Mouse (Mus musculus) erythroblast, adult 5-6 weeks (primary cell): ENCODE measurements around the gene Dpy19l2. TPM values are rescaled to one million over a fixed set of nuclear protein-coding genes. Genes with fewer than 3 reads are reported as not detected.
"Not testable (repeated sequence)": the region's sequence is repeated elsewhere in the genome, so short reads cannot be mapped to it uniquely, and the experiment has no call there.

Source experiments
- ATAC-seq: replicated peaks from 2 replicates; pipeline ENCODE4 v1.8.0; 2016; ENCODE audit warnings: moderate number of reproducible peaks, mild to moderate bottlenecking, moderate TSS enrichment, inconsistent platforms; ENCODE audit not compliant: poor library complexity, low FRiP score, severe bottlenecking
- total RNA-seq, 2 experiments: library from RNA; stranded (forward) in 1 of 2; stranded (reverse) in 1 of 2; fragments of 150-400 nt in 1 of 2; fragments of 200-764, 138-1000 nt in 1 of 2; gene quantifications; 2 replicates each; pipeline versions ENCODE4 v1.2.3 to v1.2.4; 2015 to 2017; ENCODE audit warnings: low replicate concordance in 2 of 2

The Dpy19l2 gene
- not detected in 2 replicates for total RNA-seq (2015; ENCODE audit: low replicate concordance)
- total RNA-seq (2017; ENCODE audit: low replicate concordance): not detected in 2 replicates

GRCm38 (mm10) chr9:24695700-24696404 lies at the start of gene Dpy19l2:
TSS of gene Dpy19l2 (minus strand) at chr9:24696293.
- no peak for ATAC-seq

DNA sequence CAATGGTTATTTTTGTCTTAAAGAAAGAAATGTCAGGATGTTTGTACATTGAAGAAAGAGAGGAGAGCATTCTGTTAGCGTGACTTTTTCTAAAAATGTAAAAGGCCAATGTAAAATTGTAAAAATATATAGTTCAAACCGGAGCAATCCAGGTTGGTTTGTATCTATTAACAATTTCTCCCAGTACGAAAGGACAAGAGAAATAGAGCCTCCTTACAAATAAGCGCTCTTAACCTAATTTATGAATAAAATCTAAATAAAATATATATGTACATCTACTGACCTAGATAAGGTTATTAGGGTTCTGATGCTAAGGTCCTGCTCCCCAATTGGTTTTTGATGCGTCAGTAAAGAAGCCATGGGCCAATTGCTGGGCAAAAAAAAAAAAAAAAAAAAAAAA lies 48.9 kb upstream of the Dpy19l2 start:
- ATAC-seq: peak; percentile 78

DNA sequence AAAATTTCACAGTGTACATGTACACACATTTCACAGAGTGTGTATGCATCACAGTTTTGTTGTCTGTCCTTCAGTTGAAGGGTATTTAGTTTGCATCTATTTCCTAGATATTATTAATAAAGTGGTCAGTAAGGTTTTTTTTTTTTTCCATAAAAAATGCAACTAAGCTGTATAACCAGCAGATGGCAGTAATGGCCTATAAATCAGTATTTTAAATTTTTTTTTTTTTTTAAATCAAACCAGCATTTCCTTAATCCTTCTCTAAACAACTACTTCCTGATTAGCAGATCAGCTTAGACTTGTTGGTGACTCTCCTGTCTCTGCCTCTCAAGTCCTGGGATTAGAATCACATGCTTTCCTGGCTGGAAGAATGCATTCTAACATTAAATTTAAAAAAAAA lies 5.2 kb upstream of the Dpy19l2 start:
- no peak for ATAC-seq

DNA sequence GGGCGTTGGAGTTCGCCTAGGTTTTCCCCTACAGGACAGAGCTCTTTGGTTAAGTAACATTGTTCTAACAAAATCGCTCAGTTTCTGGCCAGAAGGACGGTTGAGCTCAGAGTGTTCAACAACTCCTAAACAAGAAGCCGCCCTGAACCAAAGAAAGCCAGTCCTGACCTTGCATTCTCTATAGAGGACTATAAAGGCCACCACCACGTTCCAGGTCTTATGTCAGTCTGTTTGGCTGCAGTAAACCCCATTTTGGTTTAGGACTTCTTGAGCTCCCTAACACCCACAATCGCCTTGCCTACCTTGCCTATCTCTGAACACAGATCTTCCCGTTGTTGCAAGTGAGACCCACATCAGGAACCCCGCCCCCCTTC lies 299 bp upstream of the Dpy19l2 start:
- ATAC-seq: no peak

- ATAC-seq: not testable (repeated sequence)
These were observed 58.8 kb downstream of the Dpy19l2 start for GRCm38 (mm10) chr9:24637341-24637740.

DNA sequence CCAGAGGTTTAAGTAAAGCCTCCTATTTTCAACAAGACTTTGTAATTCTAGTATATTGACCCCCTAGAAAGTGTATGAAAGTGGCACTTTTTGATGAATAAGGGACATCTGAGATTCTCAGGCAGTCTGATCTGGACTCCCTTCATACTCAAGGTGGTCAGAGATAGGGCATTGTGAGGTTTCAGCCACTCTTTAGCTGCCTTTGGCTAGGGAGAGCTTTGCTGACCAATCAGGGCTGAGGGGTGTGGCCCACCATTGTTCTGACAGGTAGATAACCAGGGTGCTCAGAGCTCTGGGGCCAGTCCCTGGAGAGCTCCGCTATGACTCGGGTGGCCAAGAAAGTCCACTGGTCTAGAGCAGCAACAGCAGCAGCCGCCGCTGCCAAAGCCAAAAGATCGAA lies 71.2 kb downstream of the Dpy19l2 start, which contains the start of gene Cypt4:
Gene Cypt4 (plus strand): TSS at position 301 of the 400 bp plus-strand sequence.
- no peak for ATAC-seq

DNA sequence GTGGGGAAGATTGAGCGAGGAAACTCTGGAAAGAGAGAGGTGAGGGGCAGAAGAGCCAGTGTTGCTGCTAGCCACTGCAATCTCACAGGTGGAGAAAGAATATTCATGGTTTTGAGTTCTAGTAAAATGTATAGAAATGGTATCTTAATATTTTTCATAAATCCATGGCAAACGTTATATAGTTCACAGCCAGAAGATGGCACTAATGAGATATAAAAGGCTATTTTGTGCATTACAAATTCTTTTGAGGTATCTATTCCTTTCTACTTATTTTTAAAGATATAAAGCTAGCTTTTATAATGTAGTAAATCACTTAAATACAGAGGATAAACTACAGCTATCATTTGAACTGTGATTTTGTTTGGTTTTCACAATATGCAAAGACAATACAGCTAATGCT lies 157.9 kb downstream of the Dpy19l2 start:
- no peak for ATAC-seq

GRCm38 (mm10) chr9:24516575-24517139 lies 179.4 kb downstream of the Dpy19l2 start:
- peak; percentile 80 for ATAC-seq

DNA sequence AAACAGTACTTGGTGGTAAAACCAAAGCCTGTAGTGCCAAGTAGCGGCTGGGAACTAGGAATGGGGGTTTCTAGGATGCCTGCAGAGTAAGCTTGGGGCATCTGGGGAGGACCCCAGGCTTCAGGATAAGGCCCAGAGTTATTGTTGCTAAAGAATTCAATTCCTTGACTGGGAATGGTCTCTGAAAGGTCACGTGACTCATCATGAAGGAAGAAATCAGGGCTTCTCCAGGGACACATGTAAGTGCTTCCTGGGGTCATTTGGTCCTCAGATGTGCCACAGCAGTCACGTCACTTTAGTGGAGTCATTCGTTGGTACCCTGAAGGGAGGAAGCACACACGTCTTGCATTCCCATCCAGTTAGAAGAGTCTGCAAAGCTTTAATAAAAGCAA lies 182.0 kb downstream of the Dpy19l2 start:
- no peak for ATAC-seq

DNA sequence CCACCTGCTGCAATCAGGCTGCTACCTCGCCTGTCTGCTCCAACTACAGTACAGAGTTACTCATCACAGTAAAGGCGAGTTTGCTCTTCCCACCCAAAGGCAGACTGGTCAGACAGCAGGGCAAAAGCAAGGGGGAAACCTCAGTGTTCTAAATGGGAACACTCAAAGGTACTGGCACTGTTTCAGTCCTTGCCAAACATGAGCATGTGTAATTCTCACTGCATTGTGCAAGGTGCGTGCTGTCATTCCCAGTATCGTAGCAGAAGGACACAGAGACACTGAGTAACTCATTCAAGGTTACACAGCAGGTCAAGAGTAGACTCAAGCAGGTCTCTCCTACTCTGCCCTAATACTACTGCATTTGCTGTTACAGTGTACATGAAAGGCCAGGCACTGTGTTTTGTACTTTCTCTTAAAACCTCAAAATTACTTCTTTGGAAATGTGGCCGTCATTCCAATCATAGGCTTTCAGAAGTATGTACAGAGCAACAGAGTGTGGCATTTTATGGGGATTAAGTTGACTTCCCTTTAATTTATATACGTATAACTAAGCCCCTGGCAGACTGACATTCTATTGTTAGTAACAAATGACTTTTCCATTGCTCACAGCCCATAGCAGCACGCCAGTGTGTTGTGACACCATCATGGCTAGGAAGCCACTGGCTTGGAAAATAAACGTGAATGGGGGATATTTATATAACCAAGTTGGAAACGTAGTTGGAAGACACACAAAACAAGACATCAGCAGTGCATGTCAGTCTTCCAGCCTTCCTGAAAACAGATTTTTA lies 182.6 kb downstream of the Dpy19l2 start:
- ATAC-seq: no peak

DNA sequence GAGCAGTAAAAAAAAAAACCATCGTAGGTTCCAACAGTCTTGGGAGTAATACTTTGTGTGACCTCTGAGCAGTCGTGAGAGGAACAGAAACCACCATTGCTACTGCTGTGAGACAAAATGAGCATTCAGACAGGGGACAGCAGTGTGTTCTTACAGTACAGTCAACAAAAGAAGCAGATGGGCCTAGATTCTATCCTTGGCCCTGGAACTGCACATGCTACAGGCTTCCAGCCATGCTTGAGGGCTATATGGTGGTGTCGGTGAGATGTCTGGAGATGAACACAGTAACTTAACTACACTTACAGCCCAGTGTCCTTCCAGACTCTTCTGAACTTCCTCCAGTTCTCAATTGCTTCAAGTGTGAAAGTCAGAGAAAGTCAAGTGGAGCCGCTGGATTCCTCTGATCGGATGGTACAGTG lies 184.0 kb downstream of the Dpy19l2 start:
- no peak for ATAC-seq

DNA sequence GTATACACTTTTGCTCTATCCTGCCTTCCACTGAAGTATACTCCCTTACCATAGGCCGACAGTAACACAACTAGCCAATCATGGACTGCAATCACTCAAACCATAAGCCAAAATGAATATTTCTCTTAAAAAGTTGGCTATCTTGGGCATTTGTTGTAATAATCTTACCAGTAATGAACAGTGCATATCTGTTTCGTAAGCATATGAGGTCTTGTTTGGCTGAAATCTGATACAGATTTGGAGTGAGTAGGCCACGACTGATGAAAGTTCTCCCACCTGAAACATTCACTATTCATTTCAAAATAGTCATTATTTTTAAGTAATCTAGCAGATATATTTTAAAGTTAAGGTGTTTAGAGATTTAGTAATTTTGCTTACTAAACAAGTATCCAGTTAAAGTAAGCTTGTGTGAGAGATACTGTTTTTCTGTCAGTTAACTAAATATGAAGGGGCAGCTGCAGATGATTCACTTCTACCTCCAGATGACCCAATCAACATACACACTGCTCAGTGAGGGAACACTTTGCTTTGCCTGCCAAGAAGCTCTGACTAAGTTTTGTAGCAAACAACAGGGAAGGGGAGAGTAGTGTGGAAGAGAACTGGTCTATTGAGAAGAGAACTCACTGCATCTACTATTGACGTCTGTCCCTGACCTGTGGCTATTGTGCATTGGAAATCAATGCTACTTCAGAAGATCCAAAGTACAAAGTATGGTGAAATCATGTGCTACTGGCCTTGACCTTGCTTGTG lies 184.5 kb downstream of the Dpy19l2 start:
- ATAC-seq: no peak

- ATAC-seq: no peak
These were observed 187.2 kb downstream of the Dpy19l2 start for GRCm38 (mm10) chr9:24508880-24509279.

Other genes starting within 250 kb of the Dpy19l2 start
- gene Dpy19l1, start 193.2 kb downstream of the Dpy19l2 start, total RNA-seq (2015; ENCODE audit: low replicate concordance): 17.1 and 21.1 TPM in 2 replicates
- gene Dpy19l1, start 193.2 kb downstream of the Dpy19l2 start, total RNA-seq (2017; ENCODE audit: low replicate concordance): 17.6 and 21.0 TPM in 2 replicates
- not detected in 2 replicates for gene Cypt4, start 71.1 kb downstream of the Dpy19l2 start, total RNA-seq (2015; ENCODE audit: low replicate concordance)
- gene Cypt4, start 71.1 kb downstream of the Dpy19l2 start, total RNA-seq (2017; ENCODE audit: low replicate concordance): not detected in 2 replicates
- gene Tbx20, start 78.0 kb upstream of the Dpy19l2 start, total RNA-seq (2015; ENCODE audit: low replicate concordance): not detected in 2 replicates
- gene Tbx20, start 78.0 kb upstream of the Dpy19l2 start, total RNA-seq (2017; ENCODE audit: low replicate concordance): not detected in 2 replicates